Mouse (Mus musculus) neural tube, embryonic 14.5 days (tissue): ENCODE data around the gene Axin2. TPM values are rescaled to one million over a fixed set of nuclear protein-coding genes. Genes with fewer than 3 reads are reported as not detected.

Source experiments
- polyA plus RNA-seq: library from polyadenylated mRNA; unstranded; fragments of >200 nt; fragmentation: Nextera tagmentation; extraction: Ambion mirVana; gene quantifications from 2 replicates; pipeline ENCODE4 v1.2.1, GENCODE M21; 2014

The Axin2 gene
- polyA plus RNA-seq, 1 experiment from 2014 or later = 6.6 TPM

Other genes starting within 250 kb of the Axin2 start
- gene E030025P04Rik, start 224.0 kb downstream of the Axin2 start, polyA plus RNA-seq = not detected in 2 replicates